Mouse (Mus musculus) NIH3T3 (cell line): Measurements from ENCODE around the gene Ankfn1.

Experiments used
- DNase-seq: peaks from one replicate; pipeline ENCODE4 v3.0.0-alpha.2; 2012; ENCODE audit warnings: low read depth

The Ankfn1 gene

DNA sequence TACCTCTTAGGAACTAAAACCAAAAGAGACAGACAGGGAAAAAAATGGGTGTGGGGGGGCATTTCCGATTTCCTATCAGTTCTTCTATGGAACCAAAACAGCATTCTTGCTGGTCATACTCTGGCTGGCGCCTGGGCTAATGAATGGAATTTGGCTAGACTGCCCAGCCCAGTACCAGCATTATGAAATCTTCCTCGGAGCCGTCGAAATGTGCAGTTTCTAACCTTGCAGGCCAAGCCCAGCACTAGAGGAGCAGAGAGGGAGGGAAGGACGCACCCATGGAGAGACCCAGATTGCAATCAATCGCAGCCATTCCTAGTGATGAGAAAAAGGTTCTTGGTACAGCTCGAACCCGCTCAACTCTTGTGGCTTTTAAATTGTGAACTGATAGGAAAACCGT lies 315.2 kb downstream of the Ankfn1 start:
- no peak for DNase-seq

DNA sequence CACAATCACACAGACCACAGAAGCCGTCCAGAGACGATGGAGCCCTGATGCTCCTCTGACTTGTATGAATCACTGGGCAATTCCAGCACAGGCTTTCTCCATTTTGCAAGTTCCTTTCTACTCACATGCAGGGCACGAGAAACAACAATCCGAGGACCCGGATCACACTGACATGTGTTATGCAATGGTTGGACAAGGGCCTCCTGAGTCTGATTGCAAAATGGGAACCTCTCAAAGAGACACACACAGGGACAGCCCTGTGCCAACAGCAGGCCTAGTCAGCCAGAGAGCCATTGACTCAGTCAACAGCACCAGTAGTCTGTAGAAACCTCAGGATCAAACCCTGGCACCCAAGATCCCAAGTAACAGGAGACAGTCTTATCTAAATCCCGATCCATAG lies 318.0 kb downstream of the Ankfn1 start:
- DNase-seq, result no peak

DNA sequence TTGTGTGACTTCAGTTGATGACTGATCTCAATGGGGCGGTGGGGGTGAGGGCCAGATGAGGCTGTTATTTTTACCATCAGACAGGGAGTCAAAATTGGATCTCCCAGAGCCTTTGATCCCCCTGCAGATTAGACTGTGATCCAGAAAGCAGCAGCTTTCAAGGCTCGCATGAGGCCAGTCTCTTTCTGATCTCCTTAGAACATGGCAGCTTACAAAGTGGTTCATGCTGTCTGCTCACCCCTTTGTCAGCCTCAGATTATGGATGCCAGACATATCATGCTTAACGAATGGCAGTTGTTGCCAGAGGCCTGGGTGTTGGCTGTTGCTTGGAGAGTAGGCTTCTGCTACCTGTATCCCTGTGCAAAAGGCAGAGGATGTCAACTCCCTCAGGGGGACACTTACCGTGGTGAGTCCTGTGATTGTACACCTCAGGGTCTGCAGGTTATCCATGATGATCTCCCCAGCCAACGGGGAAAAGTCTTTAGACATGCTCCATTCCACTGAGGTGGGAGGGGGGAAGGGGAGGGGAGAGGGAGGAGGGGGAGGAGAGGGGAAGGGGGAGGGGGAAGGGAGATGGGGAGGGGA lies 321.7 kb downstream of the Ankfn1 start:
- DNase-seq, result no peak

DNA sequence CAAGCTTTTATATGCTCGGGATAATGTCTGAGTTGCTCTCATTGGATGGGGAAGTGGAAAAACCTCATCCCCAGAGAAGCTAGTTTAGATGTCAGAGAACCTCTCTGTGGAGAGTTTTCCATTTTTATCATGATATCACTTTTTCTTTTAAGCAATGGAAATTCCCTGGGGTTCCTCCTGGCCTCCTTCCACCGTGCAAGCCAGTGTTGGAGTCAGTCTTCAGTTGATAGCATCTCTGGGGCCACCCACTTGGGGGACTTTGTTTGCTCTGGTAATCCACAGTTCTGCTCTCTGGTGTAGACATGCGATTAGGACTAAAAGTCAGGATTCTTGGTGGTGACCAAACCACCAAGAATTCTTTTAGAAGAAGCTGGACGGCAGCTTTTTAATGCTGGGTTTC lies 322.8 kb downstream of the Ankfn1 start:
- no peak for DNase-seq

DNA sequence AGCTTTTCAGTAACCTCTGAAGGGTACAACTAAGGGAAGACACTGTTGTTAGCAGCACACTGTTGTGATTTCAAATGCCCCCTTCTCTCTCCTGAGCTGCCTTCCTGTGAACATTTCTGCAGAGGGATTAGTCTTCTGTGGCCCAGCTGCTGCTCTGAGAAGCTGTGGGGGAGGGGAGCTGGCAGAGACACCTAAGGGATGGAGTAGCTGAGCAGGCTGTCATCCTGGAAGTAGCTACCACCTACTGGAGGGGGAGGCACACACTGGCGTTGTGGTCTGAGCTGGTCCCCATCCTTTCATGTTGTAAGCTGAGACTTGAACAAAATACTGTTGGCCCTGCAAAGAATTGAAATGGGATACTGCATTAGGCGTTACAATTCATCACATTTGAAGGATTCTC lies 324.6 kb downstream of the Ankfn1 start:
- no peak for DNase-seq

DNA sequence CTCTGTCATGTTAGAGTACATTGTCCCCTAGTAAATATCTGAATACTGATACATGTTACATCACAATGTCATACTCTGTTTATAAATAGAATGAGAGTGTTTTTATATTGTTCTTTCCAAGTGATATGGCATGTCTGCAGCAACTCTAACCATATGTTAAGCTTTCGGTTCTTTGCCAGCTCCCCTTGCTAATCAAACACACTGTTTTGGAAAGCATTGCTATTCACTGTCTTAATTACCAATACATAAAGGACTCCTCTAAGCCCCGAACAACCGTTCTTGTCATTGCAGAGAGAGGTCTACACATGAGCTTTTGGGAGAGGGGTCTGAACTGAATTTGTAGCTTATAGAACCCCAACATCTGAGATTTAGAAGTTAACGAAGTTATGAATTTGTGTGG lies 327.0 kb downstream of the Ankfn1 start:
- DNase-seq, result no peak

DNA sequence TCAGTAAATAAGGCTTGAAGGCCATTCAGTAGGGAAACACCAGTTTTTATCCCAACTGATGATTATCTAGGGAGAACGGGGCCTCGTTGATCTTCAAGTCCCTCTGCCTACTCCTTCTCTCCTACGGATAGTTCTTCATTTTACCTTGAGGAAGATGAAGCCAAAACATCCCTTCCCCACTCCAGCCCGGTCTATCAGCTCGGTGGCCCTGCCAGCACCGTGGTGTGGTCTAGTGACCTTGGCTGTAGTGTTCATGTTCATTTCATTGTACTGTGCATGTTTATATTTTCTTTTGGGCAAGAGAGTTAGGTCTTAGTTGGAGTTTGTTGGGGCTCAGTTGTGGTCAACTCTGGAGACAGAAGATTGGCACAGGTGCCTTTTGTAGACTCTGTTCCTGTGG lies 328.5 kb downstream of the Ankfn1 start:
- DNase-seq, result no peak

DNA sequence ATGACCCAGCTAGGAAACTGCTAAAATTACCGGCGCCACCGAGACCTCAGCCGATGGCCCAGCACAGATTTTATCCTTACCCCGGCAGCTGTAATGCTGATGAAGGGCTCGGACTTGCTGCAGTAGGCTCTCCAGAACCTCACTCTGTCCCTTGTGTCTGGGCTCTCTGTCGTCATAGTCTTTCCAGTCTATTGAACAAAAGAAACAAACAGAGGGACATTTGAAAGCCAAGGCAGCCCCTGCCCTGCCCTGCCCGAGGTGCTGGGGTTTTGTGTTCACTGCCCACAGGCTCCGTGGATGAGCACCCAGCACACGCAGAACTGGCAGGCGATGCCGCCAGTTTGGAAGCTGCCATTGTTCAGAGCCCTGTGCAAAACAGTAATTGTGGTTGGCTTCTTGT lies 330.0 kb downstream of the Ankfn1 start:
- DNase-seq, result no peak

DNA sequence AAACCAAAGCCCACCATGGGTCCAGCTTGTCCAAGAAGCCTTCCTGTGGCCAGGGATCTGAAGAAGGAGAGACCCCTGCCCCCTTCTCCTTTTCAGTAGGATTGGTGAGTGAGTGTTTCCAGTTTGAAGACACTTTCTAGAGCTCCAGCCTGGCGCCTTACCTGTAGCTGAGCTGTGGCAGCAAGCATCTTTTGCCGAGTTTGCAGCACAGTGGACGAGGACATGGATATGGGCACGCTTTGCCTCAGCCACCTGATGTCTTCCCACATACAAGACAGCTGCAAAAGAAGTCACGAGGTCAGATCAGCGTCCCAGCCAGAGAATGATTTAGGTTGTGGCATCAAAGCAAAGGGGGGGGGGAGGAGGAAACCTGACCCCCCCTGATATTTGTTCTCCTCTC lies 336.9 kb downstream of the Ankfn1 start:
- DNase-seq, result no peak

DNA sequence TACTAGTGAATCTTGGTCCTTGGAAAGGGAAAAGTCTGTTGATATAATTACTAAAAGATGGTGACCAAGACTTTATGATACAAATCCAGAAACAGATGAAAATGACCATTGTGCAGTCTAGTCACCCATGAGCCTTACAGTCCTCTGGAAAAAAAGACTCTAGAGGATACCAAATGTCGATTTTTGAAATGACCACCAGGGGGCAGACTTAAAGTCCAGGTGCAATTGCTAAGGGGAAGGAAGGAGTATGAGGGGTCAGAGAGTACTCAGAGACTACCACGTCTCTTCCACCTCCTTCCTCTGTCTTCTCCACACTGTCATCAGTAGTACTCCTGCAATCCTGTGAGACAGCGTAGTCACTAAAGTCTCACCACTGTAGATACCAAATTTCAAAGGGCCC lies 353.1 kb downstream of the Ankfn1 start:
- DNase-seq, result peak; percentile 30

DNA sequence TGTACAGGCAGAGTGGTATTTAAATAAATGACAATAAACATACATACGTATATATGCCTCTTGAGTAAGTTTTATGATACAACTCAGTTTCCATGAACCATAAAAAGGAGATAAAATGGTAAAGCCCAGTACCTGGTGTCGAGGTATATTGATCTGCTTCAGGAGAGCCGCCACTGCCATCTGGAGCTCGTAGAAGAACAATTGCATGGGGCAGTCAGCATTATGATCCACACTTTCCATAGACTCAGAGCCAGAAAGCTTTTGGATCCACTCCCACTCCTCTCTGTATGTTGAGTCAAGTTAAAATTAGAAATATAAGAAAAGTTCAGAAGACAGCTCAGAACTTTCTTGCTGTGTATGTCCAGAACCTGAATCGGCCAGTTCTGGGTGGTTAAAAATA lies 354.8 kb downstream of the Ankfn1 start:
- no peak for DNase-seq

DNA sequence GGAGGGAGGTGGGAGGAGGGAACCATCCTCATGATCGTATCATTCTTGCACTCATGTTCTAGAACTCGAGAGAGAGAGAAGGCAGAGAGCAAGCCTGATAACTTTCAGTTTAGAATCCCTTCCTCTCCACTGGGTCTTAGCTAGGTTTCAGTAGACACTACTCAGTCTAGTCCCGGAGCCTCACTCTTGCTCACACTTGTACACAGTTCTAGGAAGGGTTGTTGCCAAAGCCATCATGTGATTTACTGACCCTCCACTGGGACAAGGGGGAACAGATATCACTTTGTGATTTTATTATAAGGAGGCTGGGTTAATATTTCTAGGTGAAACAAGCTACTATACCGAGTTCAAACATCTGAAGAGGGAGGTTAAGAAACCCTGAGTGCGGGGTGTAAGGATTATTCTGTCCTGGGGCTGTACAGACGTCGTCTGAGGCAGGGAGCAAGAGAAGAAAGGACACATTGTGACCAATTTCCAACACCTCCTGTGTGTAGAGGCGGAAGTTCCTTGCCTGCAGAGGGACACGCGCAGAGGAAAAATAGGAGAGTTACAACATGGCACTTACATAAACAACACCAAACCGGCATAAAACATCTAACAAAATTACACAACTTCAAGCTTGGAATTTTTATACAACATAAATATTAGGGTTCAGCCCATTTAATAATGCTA lies 356.6 kb downstream of the Ankfn1 start:
- no peak for DNase-seq

DNA sequence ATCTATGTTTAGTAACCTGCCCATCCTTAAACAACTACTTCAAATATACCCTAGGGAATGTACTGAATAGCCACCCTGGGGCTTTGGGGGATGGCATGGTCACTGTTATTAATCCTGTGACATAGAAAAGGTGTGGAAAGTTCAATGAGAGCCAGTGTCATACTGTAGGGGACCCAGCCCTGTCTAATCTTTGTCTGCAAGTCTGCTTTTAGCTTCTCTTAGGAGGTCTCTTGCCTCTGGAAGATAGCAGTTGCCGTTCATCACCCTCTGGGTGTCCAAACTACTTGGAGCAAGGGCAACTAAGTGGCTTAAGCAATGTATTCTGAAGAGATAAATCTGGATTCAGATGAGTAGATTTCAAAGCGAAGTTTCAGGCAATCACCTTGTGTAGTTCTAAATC lies 357.6 kb downstream of the Ankfn1 start:
- DNase-seq, result no peak

DNA sequence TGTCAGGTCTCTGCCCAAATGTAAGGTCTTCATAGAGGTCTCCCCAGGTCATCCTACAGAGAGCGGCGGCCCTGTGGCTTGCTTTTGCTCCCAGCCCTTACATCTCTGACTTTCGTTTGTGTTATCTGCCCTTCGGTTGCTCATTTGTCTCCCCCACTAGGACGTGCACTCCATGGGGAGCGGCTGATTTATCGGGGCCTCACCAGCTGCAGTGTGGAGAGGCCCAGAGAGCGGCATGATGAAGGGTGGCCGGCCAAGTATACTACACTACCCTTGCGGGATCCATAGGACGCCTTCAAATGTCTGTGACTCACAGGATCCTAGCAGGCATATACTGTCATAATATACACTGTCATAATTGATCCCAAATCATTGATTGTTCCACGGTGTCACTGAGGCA lies 358.8 kb downstream of the Ankfn1 start:
- DNase-seq, result no peak

DNA sequence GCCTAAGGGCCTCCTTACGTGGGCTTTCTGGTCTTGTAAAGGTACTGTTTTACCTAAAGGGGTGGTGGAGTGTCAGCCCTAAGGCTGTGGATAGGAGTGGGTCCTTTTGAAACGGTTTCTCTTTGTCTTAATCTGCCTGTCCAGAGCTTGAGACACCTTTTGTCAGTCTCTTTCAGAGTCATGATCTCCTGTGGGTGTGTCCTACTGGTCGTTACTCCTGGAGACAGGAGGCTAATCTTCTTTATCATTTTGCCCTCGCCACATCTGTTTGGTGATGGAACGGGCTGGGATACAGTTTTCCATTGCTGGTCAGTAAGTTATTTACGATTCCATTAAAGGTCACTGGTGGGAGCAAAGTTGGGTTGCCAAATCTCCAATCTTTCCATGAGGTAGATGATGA lies 360.7 kb downstream of the Ankfn1 start:
- DNase-seq, result no peak

DNA sequence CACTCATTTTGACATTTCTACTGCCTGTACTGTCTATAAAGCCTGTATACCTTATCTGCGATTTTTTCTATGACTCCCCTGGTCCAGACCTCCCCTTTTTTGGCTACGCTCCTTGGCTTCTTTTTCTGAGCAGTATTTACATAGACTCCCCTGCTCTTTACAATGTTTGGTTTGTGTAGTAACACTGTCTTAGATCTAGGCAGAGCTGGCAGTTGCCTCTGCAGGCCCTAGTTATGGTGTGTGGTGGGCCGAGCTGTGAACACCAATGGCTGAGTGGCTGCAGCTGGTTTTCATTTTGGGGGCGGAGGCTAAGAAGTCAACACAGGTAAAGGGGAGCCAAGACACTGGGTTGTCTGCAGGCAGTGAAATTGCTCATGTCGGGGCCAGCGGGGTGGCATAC lies 368.7 kb downstream of the Ankfn1 start:
- no peak for DNase-seq

DNA sequence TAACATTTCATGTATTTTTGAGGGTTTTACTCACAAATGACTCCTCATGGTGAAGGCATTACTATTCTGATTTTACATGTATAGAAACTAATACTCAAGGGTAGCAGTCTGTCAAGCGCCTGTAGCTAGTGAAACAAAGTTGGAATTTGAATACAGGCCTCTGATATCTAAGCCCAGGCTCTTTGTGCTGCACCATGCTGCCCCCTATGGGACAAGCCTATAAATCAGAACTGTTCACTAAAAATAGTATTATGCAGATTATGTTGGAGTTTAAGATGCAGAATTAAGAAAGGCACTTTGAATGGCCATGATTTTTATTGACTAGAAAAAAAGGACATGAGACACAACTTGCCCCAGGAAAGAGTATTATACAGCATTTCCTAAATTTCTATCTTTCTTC lies 373.0 kb downstream of the Ankfn1 start:
- DNase-seq, result peak; percentile 20

DNA sequence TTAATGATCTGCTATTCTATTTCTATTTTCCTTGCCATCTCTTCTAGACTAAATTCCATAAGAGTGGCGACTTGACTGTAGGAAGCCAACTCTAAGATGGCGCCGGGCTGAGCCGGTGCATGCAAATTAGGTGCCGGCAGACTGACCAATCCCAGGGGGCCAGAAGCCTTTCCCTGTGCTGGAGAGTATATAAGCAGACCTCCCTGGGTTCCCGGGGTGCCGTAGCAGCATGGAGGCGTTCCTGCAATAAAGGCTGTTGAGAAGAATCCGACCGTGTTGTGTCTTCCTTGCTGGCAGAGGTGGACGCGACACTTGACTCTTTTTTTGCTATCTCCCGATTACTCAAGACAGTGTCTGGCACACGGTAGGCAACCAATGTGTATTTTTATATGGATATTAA lies 374.0 kb downstream of the Ankfn1 start:
- DNase-seq, result no peak

DNA sequence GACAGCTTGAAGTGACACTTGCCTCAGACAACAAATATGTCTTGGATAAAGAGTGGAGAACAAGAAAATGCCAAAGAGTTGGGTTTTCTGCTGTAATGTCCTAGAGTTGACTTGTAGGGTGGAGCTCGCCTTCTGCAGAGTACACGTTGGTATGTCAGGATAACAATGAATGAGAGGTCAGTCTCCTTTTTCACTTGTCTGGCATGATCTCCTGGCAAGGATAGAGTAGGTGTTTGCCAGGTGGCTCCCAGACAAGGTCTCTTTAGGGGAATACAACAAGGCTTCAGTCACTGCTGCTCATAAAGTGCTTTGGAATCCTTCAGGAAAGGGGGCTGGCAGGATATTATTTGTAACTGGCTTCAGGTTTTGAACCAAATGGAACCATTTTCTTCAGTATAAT lies 388.6 kb downstream of the Ankfn1 start:
- no peak for DNase-seq

DNA sequence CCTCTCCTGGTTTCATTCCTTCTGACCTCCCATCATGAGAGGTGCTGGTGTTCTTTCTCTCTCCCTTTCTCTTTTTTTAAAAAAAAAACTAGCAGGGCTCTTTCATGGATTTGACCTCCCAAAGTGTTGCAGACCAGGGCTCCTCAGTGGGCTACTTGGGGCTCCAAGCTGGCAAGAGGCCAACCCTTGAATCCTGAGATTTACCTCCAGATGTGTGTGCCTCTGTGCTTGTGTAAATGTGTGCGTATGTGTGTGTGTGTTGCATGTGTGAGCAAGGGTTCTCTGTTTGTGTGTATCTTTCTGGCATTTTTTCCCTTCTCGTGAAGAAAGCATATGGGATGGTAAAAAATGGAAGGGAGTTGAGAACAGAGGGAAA lies 394.8 kb downstream of the Ankfn1 start:
- DNase-seq, result no peak

DNA sequence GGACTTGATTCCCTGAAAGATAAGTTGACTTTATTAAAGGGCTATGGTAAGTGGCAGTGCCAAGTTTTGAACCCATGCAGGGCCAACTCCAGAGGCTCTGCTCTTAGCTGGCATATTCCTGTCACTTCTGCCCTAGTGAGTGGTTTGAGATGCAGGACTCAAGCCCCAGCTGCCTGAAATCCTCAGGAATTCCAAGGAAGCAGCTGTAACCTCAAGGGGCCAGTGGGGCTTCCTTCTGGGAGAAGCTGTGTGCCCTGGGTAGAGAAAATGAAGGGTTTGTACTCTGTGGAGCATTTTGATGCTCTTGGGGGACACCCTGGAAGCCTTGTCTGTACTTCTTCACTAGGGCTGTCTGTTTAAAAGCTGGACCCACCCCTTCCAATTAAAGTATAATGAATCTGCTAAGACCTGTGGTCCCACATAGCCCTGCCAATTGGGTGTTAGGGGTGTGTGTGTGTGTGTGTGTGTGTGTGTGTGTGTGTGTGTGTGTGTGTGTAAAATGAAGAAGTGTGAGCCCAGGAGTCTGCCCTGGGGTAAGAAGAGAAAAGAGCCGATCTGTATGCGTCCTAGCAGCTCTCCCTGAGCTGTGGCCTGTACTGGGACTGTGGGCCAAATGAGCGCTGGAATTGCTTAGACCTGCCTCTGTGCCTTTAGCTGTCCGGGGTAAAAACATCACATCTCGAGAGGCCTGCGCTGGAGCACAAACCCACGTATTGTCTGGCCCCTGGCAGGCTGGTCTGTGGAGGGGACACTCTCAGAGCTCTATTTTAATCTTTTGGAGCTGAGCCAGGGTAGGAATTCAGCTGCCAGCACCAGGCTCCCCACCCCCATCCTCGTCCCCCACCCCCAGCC lies 395.4 kb downstream of the Ankfn1 start:
- DNase-seq, result no peak

DNA sequence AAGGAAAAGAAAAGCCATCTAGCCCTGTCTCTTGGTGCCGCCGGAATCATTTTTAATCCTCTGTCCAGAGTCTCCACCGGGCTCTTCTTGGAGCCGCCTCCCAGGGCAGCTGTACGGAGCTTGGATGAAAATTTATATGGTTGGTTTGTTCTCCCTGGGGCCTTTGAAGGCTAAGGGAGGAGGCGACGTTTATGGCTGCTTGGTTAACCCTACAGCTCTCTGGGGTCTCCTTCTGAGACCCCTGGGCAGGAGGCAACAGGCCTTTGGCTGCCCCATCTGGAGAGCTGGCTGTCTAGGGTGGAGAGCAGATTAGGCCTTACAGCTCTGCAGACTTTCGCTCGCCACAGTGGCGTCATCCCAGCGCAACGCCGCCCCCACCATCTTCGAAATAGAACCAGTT lies 406.5 kb downstream of the Ankfn1 start:
- DNase-seq, result no peak

DNA sequence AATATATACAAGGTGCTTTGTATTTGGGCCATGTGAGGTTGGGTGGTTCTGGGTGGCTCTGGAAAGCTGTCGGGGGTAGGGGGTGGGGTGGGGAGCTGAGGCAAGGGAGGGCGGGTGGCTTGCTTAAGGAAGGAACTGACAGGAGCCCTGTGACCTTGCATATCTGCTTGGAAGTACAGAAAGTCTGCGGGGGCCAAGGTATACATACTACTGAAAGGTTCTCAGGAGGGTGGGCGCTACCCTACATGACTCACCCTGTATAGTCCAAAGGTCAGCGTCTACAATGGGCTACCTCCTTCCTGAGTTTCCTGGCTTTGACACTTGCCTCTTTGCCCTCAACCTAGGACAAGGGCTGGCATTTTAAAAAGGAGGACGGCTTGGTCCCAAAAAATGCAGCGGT lies 407.1 kb downstream of the Ankfn1 start:
- no peak for DNase-seq

DNA sequence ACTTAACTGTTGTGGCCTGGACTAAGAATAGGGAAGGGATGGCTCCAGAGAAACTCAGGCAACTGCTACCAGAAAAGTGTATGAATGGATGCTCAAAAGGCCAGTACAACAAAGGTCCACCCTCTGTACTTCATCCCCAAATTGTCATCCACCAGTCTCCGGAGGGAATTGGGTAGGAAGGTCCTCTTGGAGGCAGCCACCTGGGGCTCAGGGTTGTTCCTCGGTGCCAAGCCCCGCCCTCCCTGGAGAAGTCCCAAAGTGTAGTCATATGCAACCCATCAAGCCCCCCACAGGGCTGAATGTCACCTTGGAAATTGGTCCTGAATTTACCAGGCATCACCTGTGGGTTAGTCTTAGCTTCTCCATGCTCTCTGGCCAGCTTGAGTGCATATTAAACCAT lies 413.5 kb downstream of the Ankfn1 start:
- DNase-seq, result no peak
